Mouse (Mus musculus): ENCODE measurements at regions not wholly inside any gene's neighbourhood (a gene's known extent, or its start where the extent isn't known, plus 50 kb on each side); places are given as distances from the start of the nearest gene placed in this dataset.

- no peak for TF ChIP-seq POLR2A (IDR thresholded peaks at IDR 0.05; ENCODE audit: low read depth, low read length)
- peak; percentile 67 for TF ChIP-seq CTCF (conservative IDR thresholded peaks at IDR 0.05; ENCODE audit: insufficient read depth, insufficient read length, low read depth, low read length)
These were observed 100.0 kb upstream of the Irx4 start for GRCm38 (mm10) chr13:73160289-73160688.
